Mouse (Mus musculus): ENCODE data around the gene Serpina9.

Serpina9 gene

GRCm38 (mm10) chr12:103971080-103971479, 42.5 kb downstream of the Serpina9 start:
- TF ChIP-seq GATA4 (IDR thresholded peaks at IDR 0.05; ENCODE audit: insufficient replicate concordance, low read length) = no peak

DNA sequence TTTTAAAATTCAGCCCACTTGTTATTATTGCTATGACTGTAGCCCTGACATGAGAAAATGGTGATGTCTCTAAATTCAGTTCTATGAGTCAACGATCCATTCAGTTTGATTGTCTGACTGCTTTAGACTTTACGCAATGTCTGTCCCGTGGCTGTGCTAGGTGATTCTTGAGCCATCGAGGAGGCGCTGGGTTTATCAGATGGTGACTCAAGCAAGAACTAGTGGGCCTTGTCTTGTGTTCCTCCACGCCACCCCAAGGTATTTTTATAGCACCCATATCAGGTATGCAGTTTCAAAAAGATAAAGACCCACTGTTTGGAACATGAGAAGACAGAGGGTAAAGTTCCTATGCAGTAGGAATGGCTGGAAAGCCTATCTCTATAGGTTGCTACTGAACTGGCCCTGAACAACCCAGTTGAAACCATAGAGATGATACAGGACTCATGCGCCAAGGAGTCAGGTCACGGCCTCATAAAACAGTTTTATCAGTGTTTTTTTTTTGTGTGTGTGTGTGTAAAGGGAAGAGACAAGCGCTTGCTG, 43.9 kb downstream of the Serpina9 start:
- no peak for TF ChIP-seq GATA4 (IDR thresholded peaks at IDR 0.05; ENCODE audit: insufficient replicate concordance, low read length)

GRCm38 (mm10) chr12:103966761-103967160, 46.8 kb downstream of the Serpina9 start:
- no peak; the same call in 1 of the 2 replicates for TF ChIP-seq GATA4 (IDR thresholded peaks at IDR 0.05; ENCODE audit: insufficient replicate concordance, low read length)

- no peak for TF ChIP-seq GATA4 (IDR thresholded peaks at IDR 0.05; ENCODE audit: insufficient replicate concordance, low read length)
Measured at GRCm38 (mm10) chr12:103963288-103963687, 50.3 kb downstream of the Serpina9 start.

- no peak for TF ChIP-seq GATA4 (IDR thresholded peaks at IDR 0.05; ENCODE audit: insufficient replicate concordance, low read length)
Measured at GRCm38 (mm10) chr12:103962860-103963259, 50.7 kb downstream of the Serpina9 start.

GRCm38 (mm10) chr12:103962337-103962736, 51.2 kb downstream of the Serpina9 start:
- TF ChIP-seq GATA4 (IDR thresholded peaks at IDR 0.05; ENCODE audit: insufficient replicate concordance, low read length) = no peak

DNA sequence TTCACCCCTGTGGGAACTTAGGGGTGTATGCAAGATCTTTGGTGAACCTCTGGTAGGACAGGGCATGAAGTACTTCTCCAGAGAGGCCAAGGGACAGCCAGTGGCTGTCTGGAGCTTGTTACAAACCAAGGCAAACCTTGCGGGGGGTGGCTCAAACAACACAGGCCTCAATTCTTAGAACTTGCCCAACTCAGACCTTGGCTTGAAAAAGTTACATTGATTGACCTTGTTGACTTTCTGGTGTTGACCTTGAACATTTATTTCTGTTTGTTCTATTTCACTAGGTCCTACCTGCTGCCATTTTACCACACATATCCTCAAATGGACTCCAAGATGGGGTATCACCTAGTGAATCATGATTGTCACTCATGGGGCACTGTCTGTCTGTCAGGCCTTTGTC, 51.8 kb downstream of the Serpina9 start:
- no peak for TF ChIP-seq GATA4 (IDR thresholded peaks at IDR 0.05; ENCODE audit: insufficient replicate concordance, low read length)

GRCm38 (mm10) chr12:103958798-103959197, 54.8 kb downstream of the Serpina9 start, which contains the start of gene Serpina1e:
TSS of gene Serpina1e (minus strand) at chr12:103958975.
- no peak for TF ChIP-seq GATA4 (IDR thresholded peaks at IDR 0.05; ENCODE audit: insufficient replicate concordance, low read length)

- no peak for TF ChIP-seq GATA4 (IDR thresholded peaks at IDR 0.05; ENCODE audit: insufficient replicate concordance, low read length)
Measured at GRCm38 (mm10) chr12:103946243-103946642, 67.3 kb downstream of the Serpina9 start.

Data from liver, adult (tissue).